Mouse (Mus musculus) cerebellum, adult 9-11 months (tissue): ENCODE results near the gene P4hb.
"Not testable (repeated sequence)": the region's sequence is repeated elsewhere in the genome, so short reads cannot be mapped to it uniquely, and the experiment has no call there.

Source experiments
- DNase-seq: peaks from one replicate; pipeline ENCODE4 v3.0.0; 2022

P4hb gene

GRCm38 (mm10) chr11:120538485-120538884, 34.6 kb downstream of the P4hb start:
- peak; percentile 91 for DNase-seq

GRCm38 (mm10) chr11:120535804-120536203, 37.2 kb downstream of the P4hb start:
- no peak for DNase-seq

DNA sequence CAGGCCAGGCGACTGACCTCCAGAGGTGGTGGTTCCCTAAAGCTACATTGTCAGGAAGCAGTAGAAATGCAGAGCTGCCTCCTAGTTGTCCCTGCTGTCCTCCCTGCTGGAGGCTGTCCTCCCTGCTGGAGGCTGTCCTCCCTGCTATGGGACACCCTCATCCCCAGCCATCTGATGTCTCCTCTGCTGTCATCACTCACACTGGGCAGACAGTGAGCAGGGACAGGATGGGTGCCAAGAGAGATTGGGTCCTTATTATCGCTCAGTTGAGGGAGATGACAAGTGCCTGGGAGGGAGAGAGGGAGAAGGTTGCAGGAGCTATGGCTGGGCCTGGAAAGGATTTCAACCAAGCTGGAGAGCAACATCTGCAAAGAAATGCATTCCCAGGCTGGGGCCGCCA, 37.9 kb downstream of the P4hb start:
- DNase-seq = no peak

DNA sequence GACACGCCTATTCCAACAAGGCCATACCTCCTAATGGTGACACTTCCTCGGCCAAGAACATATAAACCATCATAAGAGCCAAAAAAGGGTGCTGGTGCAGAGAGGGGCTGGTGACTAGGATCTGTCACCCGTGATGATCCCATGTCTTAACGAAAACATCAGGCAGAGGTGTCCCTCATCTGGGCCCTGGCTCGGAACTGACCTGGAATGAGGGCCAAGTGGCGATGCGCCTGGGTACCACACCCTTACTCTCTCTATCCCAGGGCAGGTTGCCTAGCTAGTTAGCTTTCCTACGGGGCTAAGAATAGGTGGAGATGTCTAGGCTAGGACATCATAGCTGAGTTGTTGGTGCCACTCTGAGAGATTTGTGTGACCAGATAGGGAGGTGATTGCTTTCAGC, 39.0 kb downstream of the P4hb start:
- DNase-seq = no peak

GRCm38 (mm10) chr11:120531646-120532045, 41.4 kb downstream of the P4hb start:
- DNase-seq = no peak

DNA sequence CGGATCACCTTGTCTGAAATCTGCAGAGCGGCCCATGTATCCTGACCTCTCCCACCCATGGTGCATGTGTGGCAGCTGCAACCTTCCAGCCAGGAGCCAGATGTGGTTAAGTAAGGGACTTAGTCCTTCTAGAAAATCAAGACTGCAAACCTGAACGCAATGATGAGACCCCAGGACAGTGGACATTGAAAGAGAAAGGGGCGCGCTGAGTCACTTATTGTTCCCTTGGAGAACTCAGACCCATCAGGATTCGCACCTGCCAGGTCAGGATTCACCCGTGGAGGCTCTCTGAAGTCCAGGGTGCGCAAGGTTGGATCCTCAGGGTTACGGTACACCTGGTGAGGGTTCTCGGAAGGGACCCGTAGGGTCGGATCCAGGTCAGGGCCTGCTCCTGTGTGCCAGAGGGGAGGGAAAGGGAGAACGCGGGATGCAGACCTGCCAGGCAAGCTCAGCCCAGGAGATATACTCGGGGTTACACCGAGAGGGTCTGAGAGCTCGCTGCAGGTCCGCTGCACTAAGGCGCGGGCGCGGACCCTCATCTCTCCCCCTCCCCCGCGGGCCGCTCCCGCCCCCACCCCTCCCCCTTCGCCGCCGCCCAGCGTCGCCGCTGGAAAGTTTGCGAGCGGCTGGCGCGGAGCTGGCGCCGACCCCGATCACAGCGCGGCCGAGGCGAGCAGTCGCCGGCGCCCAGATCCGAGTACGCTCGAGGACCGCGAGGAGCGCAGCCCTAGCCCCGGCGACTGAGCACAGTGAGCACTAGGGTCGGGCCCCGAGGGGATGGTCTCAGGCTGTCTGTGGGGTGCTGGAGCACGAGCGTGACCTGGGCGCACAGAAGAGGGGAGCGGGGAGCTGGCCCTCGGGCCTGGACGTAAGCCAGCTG, 42.7 kb downstream of the P4hb start, which contains the start of gene Gcgr:
TSS of gene Gcgr (plus strand) at position 615 of the 880 bp plus-strand sequence.
- DNase-seq = no peak

- DNase-seq = no peak
These were observed 44.1 kb downstream of the P4hb start for GRCm38 (mm10) chr11:120528903-120529302.

GRCm38 (mm10) chr11:120527690-120528354, 45.2 kb downstream of the P4hb start:
- no peak for DNase-seq

GRCm38 (mm10) chr11:120525959-120526358, 47.1 kb downstream of the P4hb start:
- no peak for DNase-seq

GRCm38 (mm10) chr11:120522581-120522980, 50.5 kb downstream of the P4hb start:
- no peak for DNase-seq

DNA sequence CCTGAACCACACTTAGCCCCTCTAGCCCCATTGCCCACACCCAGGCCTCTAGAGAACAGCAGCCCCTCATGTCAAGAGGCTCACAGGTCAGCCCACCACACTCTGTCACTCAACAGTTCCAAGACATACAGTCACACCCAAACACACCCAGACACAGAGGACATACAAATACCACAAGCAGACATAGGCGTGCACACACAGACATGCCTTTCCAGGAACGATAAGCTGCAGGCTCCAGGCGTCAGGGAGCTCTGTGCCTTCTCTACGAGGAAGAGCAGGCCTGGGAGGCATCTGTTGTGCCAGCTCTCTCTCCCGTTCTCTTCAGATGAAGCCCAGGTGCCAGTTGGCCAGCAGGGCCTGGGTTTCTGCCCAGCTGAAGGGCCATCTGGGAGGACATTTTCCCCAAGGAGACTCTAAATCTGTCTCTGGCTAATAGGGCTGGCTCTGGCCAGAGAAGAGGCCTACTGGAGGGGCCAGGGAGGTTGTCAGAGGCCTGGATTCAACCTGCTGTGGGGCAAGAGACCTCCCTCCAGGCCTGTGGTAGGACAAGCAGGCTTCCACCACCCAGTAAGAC, 52.0 kb downstream of the P4hb start:
- DNase-seq = peak; percentile 94

- DNase-seq = peak; percentile 54
These were observed 52.6 kb downstream of the P4hb start for GRCm38 (mm10) chr11:120520498-120520897.

GRCm38 (mm10) chr11:120519738-120520137, 53.3 kb downstream of the P4hb start:
- DNase-seq = no peak

GRCm38 (mm10) chr11:120518558-120518957, 54.5 kb downstream of the P4hb start:
- no peak for DNase-seq

- DNase-seq = no peak
These were observed 55.0 kb downstream of the P4hb start for GRCm38 (mm10) chr11:120518027-120518426.

DNA sequence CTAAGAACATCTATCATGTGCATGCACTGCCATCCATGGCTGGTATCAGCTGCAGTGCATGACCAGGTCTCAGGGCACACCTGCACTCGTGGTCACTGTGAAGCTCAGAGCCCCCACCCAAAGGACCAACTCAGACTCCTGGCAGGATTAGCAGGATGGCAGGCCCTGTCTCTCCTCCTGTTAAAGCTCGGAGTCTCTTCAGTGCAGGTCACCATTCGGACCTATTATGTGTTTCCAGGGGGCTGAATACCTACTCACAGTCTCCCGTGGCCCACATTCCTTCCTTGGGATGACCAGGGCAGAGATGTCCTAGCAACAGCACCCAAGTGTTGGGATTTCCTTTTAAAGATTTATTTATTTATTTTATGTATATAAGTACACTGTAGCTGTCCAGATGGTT, 55.9 kb downstream of the P4hb start:
- DNase-seq = no peak

- DNase-seq = peak; percentile 89
These were observed 57.4 kb downstream of the P4hb start for GRCm38 (mm10) chr11:120515611-120516010.

GRCm38 (mm10) chr11:120514262-120514661, 58.8 kb downstream of the P4hb start:
- DNase-seq = not testable (repeated sequence)

- DNase-seq = peak; percentile 76
These were observed 60.1 kb downstream of the P4hb start for GRCm38 (mm10) chr11:120512790-120513453.

- DNase-seq = no peak
These were observed 62.5 kb downstream of the P4hb start for GRCm38 (mm10) chr11:120510375-120511030.
